Mouse (Mus musculus): ENCODE data around the gene Abi2. TPM values are rescaled to one million over a fixed set of nuclear protein-coding genes. Genes with fewer than 3 reads are reported as not detected.

Gene Abi2
- polyA plus RNA-seq, 1 experiment, result 53.4 TPM

DNA sequence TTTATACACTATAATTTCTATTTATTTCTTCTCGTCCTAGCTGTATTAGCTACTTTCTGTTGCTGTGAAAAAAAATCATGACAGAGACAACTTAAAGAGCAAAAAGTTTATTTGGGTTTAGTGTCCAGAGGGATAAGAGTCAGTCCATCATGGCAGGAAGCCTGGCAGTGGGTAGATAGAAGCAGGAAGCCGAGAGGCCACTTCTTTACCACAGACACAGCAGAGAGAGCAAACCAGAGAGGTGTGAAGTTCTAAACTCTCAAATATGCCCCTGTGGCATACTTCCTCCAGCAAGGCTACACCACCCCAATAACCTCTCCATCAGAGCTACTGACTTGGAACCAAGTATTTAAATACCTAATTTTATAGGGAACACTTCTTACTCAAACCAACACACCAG is 121.2 kb downstream of the Abi2 start:
- Histone ChIP-seq H3K9ac (ENCODE audit: low read depth, poor library complexity, severe bottlenecking) (no peak overlapping the region), H3K4me3 (ENCODE audit: low read depth, low read length) (no peak overlapping the region), H3K27me3 (ENCODE audit: control insufficient read depth, insufficient read depth, low read length, poor library complexity, severe bottlenecking) (no peaks in the 10 kb centered on the region), H3K36me3 (ENCODE audit: control insufficient read depth, insufficient read depth, low read length, poor library complexity, severe bottlenecking) (peaks cover 7% of the 10 kb centered on the region; the same call in 1 of the 2 replicates), H3K27ac (ENCODE audit: insufficient read depth, low read length) (no peak overlapping the region), H3K4me1 (ENCODE audit: control insufficient read depth, insufficient read depth, low read length) (no peaks in the 10 kb centered on the region), H3K9me3 (replicated peaks; ENCODE audit: control insufficient read depth, insufficient read depth, low read length, poor library complexity, severe bottlenecking) (no peaks in the 10 kb centered on the region)
- TF ChIP-seq CTCF (IDR thresholded peaks at IDR 0.05; ENCODE audit: low read depth, low read length) (no peak), EP300 (IDR thresholded peaks at IDR 0.05; ENCODE audit: insufficient read depth, low read depth, low read length) (no peak), POLR2A (IDR thresholded peaks at IDR 0.05; ENCODE audit: insufficient read depth, low read length) (no peak)

Other genes starting within 250 kb of the Abi2 start
- gene Nbeal1, start 229.0 kb upstream of the Abi2 start, polyA plus RNA-seq (2011; ENCODE audit: insufficient read depth, insufficient read length, low read depth, missing spikeins), result 42.0 and 44.0 TPM in 2 replicates
- 25.2 and 26.2 TPM in 2 replicates for gene Cyp20a1, start 66.3 kb upstream of the Abi2 start, polyA plus RNA-seq (2011; ENCODE audit: insufficient read depth, insufficient read length, low read depth, missing spikeins)
- gene Raph1, start 157.5 kb downstream of the Abi2 start, polyA plus RNA-seq (2011; ENCODE audit: insufficient read depth, insufficient read length, low read depth, missing spikeins), result 52.8 and 54.2 TPM in 2 replicates

Data from ES-Bruce4 (cell line).